Mouse (Mus musculus) testis, adult 10 weeks (tissue): ENCODE results near the gene Gpnmb. TPM values are rescaled to one million over a fixed set of nuclear protein-coding genes. Genes with fewer than 3 reads are reported as not detected.

ENCODE experiments used
- polyA plus RNA-seq: library from polyadenylated mRNA; stranded (reverse); fragments of 350-450 nt; fragmentation: Illumina TruSeq; extraction: RNeasy Lipid Tissue Mini Kit (QIAGEN cat#74804); gene quantifications from one replicate; pipeline ENCODE4 v1.2.3, GENCODE M21; 2014; ENCODE audit warnings: low read depth, low replicate concordance

Gene Gpnmb
- 0.11 TPM for polyA plus RNA-seq

DNA sequence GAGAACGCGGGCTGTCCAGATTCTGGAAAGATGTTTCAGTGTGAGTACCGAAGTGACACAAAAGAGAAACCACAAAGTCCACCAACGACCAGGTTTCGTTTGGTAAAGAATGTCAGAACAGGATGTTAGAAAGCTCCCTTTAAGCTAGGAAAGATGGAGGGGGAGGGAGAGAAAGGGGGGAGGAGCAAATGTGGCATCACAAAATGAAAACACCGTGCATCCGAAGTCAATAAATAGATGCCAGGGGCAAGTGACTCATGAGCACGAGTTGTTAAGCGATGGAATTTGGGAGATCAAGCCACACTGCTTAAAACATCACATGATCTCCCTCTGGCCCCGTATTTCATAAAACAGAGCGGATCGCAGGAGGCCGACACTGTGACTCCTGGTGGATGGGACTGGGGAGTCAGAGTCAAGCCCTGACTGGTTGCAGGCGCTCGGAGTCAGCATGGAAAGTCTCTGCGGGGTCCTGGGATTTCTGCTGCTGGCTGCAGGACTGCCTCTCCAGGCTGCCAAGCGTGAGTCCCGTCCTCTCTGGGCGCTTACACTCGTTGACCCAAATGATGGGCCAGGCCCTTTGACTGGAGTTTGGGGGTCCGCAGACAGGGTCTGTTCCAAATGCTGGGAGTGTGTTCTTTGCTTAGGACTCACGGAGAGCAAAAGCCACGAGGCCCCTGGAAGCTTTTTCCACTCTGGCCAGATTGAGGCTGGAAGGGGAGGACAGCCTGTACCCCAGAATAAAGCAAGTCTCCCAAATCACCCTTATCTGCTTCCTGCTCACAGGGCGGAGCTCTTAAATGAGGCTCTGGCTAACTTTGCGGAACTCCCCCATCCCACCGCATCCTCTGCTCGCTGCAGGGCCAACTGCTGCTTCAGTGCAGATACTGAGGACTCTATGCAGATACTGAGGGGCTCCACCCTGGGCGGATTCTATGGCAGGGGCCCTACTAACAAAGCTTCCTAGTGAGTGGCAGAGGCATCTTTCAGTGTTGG, at the start of gene Gpnmb:
Gene Gpnmb, plus strand, starts transcription at position 272 of the 993 bp plus-strand sequence.

GRCm38 (mm10) chr6:49073304-49074116, 37.2 kb downstream of the Gpnmb start, which contains the start of gene Malsu1:
Gene Malsu1, plus strand, starts transcription at chr6:49073795.

Other genes starting within 250 kb of the Gpnmb start
- 14.7 TPM for gene Tmem176a, start 195.6 kb upstream of the Gpnmb start, polyA plus RNA-seq
- gene Tmem176b, start 195.1 kb upstream of the Gpnmb start, polyA plus RNA-seq, result 7.9 TPM
- not detected for gene Aoc1, start 163.7 kb upstream of the Gpnmb start, polyA plus RNA-seq
- gene 1600015I10Rik, start 106.7 kb upstream of the Gpnmb start, polyA plus RNA-seq, result not detected
- not detected for gene Doxl2, start 61.6 kb upstream of the Gpnmb start, polyA plus RNA-seq
- gene Svs1, start 49.7 kb upstream of the Gpnmb start, polyA plus RNA-seq, result not detected
- gene Malsu1, start 37.2 kb downstream of the Gpnmb start, polyA plus RNA-seq, result 16.2 TPM
- 91.5 TPM for gene Igf2bp3, start 178.4 kb downstream of the Gpnmb start, polyA plus RNA-seq
- gene Tra2a, start 227.5 kb downstream of the Gpnmb start, polyA plus RNA-seq, result 147 TPM